Mouse (Mus musculus): Measurements from ENCODE around the gene Bahcc1. TPM values are rescaled to one million over a fixed set of nuclear protein-coding genes. Genes with fewer than 3 reads are reported as not detected.

The Bahcc1 gene
- polyA plus RNA-seq, 1 experiment from 2014 or later, result 30.3 TPM

DNA sequence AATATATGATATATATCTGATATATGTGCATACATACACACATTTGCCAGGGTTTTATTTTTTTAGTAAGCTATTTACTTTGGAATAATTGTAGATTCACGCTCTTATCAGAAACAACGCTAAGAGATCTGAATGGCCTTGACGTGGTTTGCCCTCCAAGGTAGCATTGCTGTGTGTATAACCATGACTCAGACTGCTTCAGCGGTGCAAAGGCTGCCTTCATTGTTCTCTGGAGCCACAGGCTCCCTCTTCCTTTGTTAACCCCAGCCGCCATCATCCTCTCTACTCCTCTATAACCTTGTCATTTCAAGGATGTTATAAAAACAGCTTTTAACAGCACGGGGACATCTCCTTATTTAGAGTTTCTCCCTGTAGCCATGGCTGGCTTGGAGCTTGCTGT, 32.1 kb upstream of the Bahcc1 start:
- Histone ChIP-seq H3K36me3 (ENCODE audit: control insufficient read depth, insufficient read depth, low read length) (no peaks in the 10 kb centered on the region), H3K27ac (ENCODE audit: low read depth, low read length) (no peak overlapping the region), H3K4me3 (ENCODE audit: low read depth, low read length) (no peak overlapping the region), H3K27me3 (ENCODE audit: control insufficient read depth, insufficient read depth, low read length) (no peaks in the 10 kb centered on the region), H3K4me2 (ENCODE audit: low read depth, low read length, severe bottlenecking) (no peak overlapping the region), H3K9ac (ENCODE audit: low read length) (no peak overlapping the region), H3K9me3 (ENCODE audit: control insufficient read depth, low read length) (no peaks in the 10 kb centered on the region), H3K4me1 (replicated peaks; ENCODE audit: control insufficient read depth, insufficient read depth, low read length) (0 out of 2 replicates have a peak, but pooled peaks cover 2% of the 10 kb centered on the region)
- ATAC-seq (replicated peaks; ENCODE audit: low FRiP score), result no peak
- whole genome bisulfite sequencing, result 76% methylated on average over 6 of the region's 6 CpGs
- no peak for DNase-seq (ENCODE audit: low spot score)

DNA sequence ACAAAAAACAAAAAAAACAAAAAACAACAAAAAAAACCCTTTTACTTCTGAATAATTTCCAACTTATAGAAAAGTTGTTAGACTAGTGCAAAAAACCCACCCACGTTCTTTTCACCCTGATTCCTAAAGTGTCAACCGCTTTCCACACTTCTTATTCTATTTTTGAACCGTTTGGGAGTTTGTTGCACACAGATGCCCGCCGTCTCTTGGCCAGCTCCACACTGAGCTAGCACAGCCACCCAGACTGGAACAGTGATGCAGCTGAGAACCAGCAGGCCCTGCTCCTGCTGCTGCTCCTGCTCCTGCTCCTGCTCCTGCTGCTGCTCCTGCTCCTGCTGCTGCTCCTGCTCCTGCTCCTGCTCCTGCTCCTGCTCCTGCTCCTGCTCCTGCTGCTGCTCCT, 28.5 kb upstream of the Bahcc1 start:
- 89% methylated on average over 5 of the region's 5 CpGs for WGBS
- Histone ChIP-seq H3K4me1 (replicated peaks; ENCODE audit: control insufficient read depth, insufficient read depth, low read length) (no peaks in the 10 kb centered on the region), H3K36me3 (ENCODE audit: control insufficient read depth, insufficient read depth, low read length) (no peaks in the 10 kb centered on the region), H3K9ac (ENCODE audit: low read length) (no peak overlapping the region), H3K9me3 (ENCODE audit: control insufficient read depth, low read length) (no peaks in the 10 kb centered on the region; the same call in 1 of the 2 replicates), H3K4me3 (ENCODE audit: low read depth, low read length) (no peak overlapping the region), H3K27ac (ENCODE audit: low read depth, low read length) (no peak overlapping the region), H3K4me2 (ENCODE audit: low read depth, low read length, severe bottlenecking) (no peak overlapping the region), H3K27me3 (ENCODE audit: control insufficient read depth, insufficient read depth, low read length) (no peaks in the 10 kb centered on the region)
- DNase-seq (ENCODE audit: low spot score) (no peak), ATAC-seq (replicated peaks; ENCODE audit: low FRiP score) (no peak)

DNA sequence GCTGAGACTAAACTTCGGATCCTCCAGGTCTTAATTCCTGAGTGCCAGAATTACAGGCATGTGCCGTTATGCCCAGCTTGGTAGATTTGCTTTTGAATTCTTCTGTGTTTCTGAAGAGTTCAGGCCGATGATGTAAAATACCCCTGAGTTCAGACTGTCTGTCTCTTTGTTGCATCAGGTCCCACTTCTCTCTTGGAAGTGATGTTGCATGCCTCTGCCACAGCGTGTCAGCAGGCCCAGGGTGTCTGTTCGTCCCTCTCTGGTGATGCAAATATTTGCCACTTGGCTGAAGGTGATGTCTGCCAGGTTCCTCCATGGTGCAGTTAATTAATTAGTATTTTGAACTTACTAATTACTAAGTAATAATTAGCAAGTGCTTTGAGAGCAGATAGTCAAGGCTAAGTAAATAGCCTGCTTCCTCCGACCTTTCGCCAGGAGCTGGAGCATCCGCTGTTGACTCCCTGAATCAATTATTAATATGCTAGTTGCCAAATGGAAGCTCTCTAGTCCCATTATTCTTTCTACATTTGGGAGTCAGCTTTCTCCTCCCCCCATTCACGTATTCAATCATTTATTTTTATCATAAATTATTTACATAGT, 26.6 kb upstream of the Bahcc1 start:
- DNase-seq (ENCODE audit: low spot score) (no peak), ATAC-seq (replicated peaks; ENCODE audit: low FRiP score) (no peak)
- Histone ChIP-seq H3K36me3 (ENCODE audit: control insufficient read depth, insufficient read depth, low read length) (no peaks in the 10 kb centered on the region), H3K4me2 (ENCODE audit: low read depth, low read length, severe bottlenecking) (no peak overlapping the region), H3K27ac (ENCODE audit: low read depth, low read length) (no peak overlapping the region), H3K4me1 (replicated peaks; ENCODE audit: control insufficient read depth, insufficient read depth, low read length) (no peaks in the 10 kb centered on the region), H3K9me3 (ENCODE audit: control insufficient read depth, low read length) (no peaks in the 10 kb centered on the region; the same call in 1 of the 2 replicates), H3K9ac (ENCODE audit: low read length) (no peak overlapping the region), H3K4me3 (ENCODE audit: low read depth, low read length) (no peak overlapping the region), H3K27me3 (ENCODE audit: control insufficient read depth, insufficient read depth, low read length) (no peaks in the 10 kb centered on the region)
- WGBS, result 71% methylated on average over 9 of the region's 9 CpGs

DNA sequence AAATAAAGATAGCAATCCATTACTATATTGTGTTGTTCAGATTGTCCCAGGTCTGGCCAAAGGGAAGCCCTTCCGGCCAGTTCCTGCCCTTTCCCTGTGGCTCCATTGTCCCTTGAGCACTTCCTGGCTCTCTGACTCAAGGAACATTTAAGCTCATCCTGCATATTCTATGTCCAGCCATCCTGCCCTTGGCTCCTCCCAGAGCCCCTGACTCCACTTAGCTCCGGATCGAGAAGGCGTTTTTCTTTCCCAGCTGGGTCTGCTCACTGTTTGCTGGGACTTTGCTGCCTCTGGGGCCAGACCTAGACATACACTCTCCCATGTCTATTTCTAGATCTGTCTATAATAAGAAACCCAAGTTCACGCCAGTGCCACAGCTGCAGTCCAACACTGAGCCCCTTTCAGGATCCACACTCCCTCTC, 26.1 kb upstream of the Bahcc1 start:
- no peaks in the 10 kb centered on the region; the same call in 1 of the 2 replicates for H3K9me3 ChIP-seq (ENCODE audit: control insufficient read depth, low read length)
- ATAC-seq (replicated peaks; ENCODE audit: low FRiP score) (no peak), DNase-seq (ENCODE audit: low spot score) (no peak)
- no peak overlapping the region for H3K4me3 ChIP-seq (ENCODE audit: low read depth, low read length)
- H3K4me1 ChIP-seq (replicated peaks; ENCODE audit: control insufficient read depth, insufficient read depth, low read length), result no peaks in the 10 kb centered on the region
- no peak overlapping the region for H3K9ac ChIP-seq (ENCODE audit: low read length)
- H3K36me3 ChIP-seq (ENCODE audit: control insufficient read depth, insufficient read depth, low read length), result no peaks in the 10 kb centered on the region
- H3K27ac ChIP-seq (ENCODE audit: low read depth, low read length), result no peak overlapping the region
- no peak overlapping the region for H3K4me2 ChIP-seq (ENCODE audit: low read depth, low read length, severe bottlenecking)
- H3K27me3 ChIP-seq (ENCODE audit: control insufficient read depth, insufficient read depth, low read length), result no peaks in the 10 kb centered on the region
- 65% methylated on average over 5 of the region's 5 CpGs for WGBS

DNA sequence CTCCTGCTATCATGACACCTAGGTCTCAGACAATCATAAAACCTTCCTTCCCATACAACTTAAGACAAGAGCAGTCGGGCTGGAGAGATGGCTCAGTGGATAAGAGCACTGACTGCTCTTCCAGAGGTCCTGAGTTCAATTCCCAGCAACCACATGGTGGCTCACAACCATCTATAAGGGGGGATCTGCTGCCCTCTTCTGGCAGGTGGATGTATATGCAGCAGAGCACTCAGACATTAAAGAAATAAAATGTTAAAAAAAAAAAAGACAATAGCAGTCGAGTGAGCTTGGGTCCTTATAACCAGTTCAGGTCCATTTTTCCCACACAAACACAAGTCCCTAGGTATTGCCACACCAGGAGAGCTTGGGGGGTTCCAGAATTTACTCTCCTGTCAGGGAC, 23.9 kb upstream of the Bahcc1 start:
- no peaks in the 10 kb centered on the region for H3K27me3 ChIP-seq (ENCODE audit: control insufficient read depth, insufficient read depth, low read length)
- H3K36me3 ChIP-seq (ENCODE audit: control insufficient read depth, insufficient read depth, low read length), result no peaks in the 10 kb centered on the region
- peaks cover 2% of the 10 kb centered on the region; the same call in 1 of the 2 replicates for H3K9me3 ChIP-seq (ENCODE audit: control insufficient read depth, low read length)
- no peak overlapping the region for H3K4me3 ChIP-seq (ENCODE audit: low read depth, low read length)
- H3K9ac ChIP-seq (ENCODE audit: low read length), result no peak overlapping the region
- H3K4me1 ChIP-seq (replicated peaks; ENCODE audit: control insufficient read depth, insufficient read depth, low read length), result no peaks in the 10 kb centered on the region
- 71% methylated on average over 2 of the region's 2 CpGs for WGBS
- H3K27ac ChIP-seq (ENCODE audit: low read depth, low read length), result no peak overlapping the region
- DNase-seq (ENCODE audit: low spot score), result no peak
- H3K4me2 ChIP-seq (ENCODE audit: low read depth, low read length, severe bottlenecking), result no peak overlapping the region
- ATAC-seq (replicated peaks; ENCODE audit: low FRiP score), result no peak

DNA sequence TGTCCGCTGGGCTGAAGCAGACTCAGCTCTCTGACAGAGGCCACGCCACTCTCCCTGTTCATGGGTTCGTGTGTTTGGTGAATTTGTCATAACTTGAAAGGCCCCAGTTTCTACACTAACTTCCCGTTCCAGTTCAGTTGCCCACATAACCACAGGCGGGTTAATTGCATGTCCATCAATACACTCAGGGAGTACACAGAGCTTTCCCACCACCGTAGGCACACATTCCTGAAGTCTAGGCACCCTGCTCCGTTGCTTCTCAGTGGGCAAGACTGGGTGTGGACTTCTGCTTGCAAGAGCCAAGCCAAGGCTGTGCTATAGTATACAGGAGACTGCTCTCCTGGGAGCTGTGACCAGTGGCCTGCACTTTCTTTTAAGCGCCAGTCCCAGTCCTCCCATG, 23.3 kb upstream of the Bahcc1 start:
- H3K27me3 ChIP-seq (ENCODE audit: control insufficient read depth, insufficient read depth, low read length), result no peaks in the 10 kb centered on the region
- H3K9me3 ChIP-seq (ENCODE audit: control insufficient read depth, low read length), result peaks cover 2% of the 10 kb centered on the region; the same call in 1 of the 2 replicates
- WGBS, result 78% methylated on average over 8 of the region's 8 CpGs
- no peak overlapping the region for H3K27ac ChIP-seq (ENCODE audit: low read depth, low read length)
- DNase-seq (ENCODE audit: low spot score) (no peak), ATAC-seq (replicated peaks; ENCODE audit: low FRiP score) (no peak)
- no peaks in the 10 kb centered on the region for H3K4me1 ChIP-seq (replicated peaks; ENCODE audit: control insufficient read depth, insufficient read depth, low read length)
- no peak overlapping the region for H3K9ac ChIP-seq (ENCODE audit: low read length)
- H3K36me3 ChIP-seq (ENCODE audit: control insufficient read depth, insufficient read depth, low read length), result no peaks in the 10 kb centered on the region
- no peak overlapping the region for H3K4me2 ChIP-seq (ENCODE audit: low read depth, low read length, severe bottlenecking)
- no peak overlapping the region for H3K4me3 ChIP-seq (ENCODE audit: low read depth, low read length)

DNA sequence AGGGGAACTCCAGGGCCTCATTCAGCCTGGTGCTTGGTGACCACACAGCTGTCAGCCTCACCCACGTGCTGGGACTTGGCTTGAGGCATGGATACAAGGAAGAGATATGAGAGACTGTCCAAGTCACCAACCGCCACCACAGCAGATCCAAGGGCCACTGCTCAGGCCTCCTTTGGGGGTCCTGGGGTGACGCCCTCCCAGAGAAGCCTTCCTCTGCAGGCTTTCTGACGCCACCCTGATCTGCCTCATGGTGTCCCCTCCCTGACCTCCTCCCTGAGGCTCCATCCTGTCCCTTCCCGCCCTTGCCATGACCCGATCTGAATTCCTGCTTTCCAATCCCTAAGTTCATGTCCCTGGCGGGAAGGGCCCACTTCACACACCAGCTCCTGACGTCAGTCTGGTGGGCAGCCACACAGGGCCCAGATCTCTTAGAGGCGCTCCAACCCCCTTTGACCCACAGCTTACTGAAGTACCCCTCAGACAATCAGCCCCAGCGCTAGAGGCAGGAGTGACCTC, 17.0 kb upstream of the Bahcc1 start:
- Histone ChIP-seq H3K4me1 (replicated peaks; ENCODE audit: control insufficient read depth, insufficient read depth, low read length) (peaks cover 19% of the 10 kb centered on the region), H3K27ac (ENCODE audit: low read depth, low read length) (peak overlapping the region; percentile 95), H3K9me3 (ENCODE audit: control insufficient read depth, low read length) (peaks cover 2% of the 10 kb centered on the region; the same call in 1 of the 2 replicates), H3K9ac (ENCODE audit: low read length) (peak overlapping the region; percentile 59), H3K36me3 (ENCODE audit: control insufficient read depth, insufficient read depth, low read length) (no peaks in the 10 kb centered on the region), H3K27me3 (ENCODE audit: control insufficient read depth, insufficient read depth, low read length) (no peaks in the 10 kb centered on the region), H3K4me3 (ENCODE audit: low read depth, low read length) (no peak overlapping the region), H3K4me2 (ENCODE audit: low read depth, low read length, severe bottlenecking) (no peak overlapping the region)
- 52% methylated on average over 10 of the region's 10 CpGs for WGBS
- ATAC-seq (replicated peaks; ENCODE audit: low FRiP score) (peak; percentile 14; the same call in 1 of the 2 replicates), DNase-seq (ENCODE audit: low spot score) (no peak)

DNA sequence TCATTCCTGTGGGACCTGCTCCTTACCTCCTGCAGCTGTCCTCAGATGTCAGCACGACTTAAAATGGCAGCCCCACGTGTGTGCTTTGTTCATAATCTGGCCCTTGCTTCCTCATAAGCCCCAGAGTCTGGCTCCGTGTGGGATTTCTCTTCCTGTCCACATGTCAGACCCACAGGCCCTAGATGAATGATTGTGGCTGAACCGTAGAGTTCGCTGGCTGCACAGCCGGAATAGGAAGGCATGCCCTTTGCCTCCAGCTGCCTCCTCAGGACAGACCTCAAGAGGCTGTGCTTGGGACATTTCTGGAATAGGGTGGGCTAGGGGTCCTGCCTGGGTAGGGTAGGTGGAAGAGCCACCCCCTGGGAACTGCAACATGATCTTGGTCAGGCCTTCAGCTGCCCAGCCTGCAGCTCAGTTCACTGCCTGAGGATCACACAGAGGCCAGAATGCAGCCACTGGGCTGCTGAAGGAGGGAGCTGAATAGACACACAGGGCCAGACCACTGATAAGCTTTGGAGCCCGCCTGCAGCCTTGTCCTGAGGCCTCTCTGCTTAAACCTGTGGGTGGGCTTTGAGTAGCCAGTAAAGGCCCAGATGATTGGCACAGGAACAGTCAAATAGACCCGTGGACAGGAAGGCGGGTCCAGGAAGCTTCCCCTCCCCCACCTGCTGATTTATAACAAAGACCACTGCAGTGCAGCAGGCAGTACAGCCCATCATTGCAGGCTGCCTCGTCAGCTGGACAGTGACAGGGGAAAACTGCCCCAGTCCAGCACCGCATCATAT, 16.0 kb upstream of the Bahcc1 start:
- Histone ChIP-seq H3K9me3 (ENCODE audit: control insufficient read depth, low read length) (peaks cover 2% of the 10 kb centered on the region; the same call in 1 of the 2 replicates), H3K36me3 (ENCODE audit: control insufficient read depth, insufficient read depth, low read length) (no peaks in the 10 kb centered on the region), H3K9ac (ENCODE audit: low read length) (peak overlapping the region; percentile 59), H3K4me2 (ENCODE audit: low read depth, low read length, severe bottlenecking) (peak overlapping the region; percentile 29; the same call in 1 of the 2 replicates), H3K27ac (ENCODE audit: low read depth, low read length) (peak overlapping the region; percentile 95), H3K4me3 (ENCODE audit: low read depth, low read length) (no peak overlapping the region), H3K27me3 (ENCODE audit: control insufficient read depth, insufficient read depth, low read length) (no peaks in the 10 kb centered on the region), H3K4me1 (replicated peaks; ENCODE audit: control insufficient read depth, insufficient read depth, low read length) (peaks cover 23% of the 10 kb centered on the region)
- peak; percentile 91 for DNase-seq (ENCODE audit: low spot score)
- ATAC-seq (replicated peaks; ENCODE audit: low FRiP score), result peak; percentile 89
- 12% methylated on average over 11 of the region's 11 CpGs for WGBS

All from forebrain, embryonic 11.5 days (tissue).